Mouse (Mus musculus) MEL (cell line): ENCODE data around the gene Smim20. TPM values are rescaled to one million over a fixed set of nuclear protein-coding genes. Genes with fewer than 3 reads are reported as not detected.

Source experiments
- DNase-seq: peaks from one replicate; pipeline ENCODE4 v3.0.0; 2011; ENCODE audit warnings: low read depth, low spot score
- H3K27ac ChIP-seq: 2 replicates; pipeline ENCODE4 v1.5.1; 2012; ENCODE audit warnings: low read depth, mild to moderate bottlenecking, control low read depth, low read length, moderate library complexity; ENCODE audit not compliant: control insufficient read depth
- H3K27me3 ChIP-seq, 2 experiments: fragments of 150-350 bp in 1 of 2; sonication (generic) in 1 of 2; 2 replicates each; pipeline ENCODE4 v1.6.1; 2012; ENCODE audit warnings: low read length in 2 of 2, mild to moderate bottlenecking in 2 of 2, improper control_type of control experiment in 1 of 2, moderate library complexity in 1 of 2; ENCODE audit not compliant: insufficient read depth in 2 of 2, control insufficient read depth in 1 of 2
- H3K36me3 ChIP-seq, 2 experiments: 2 replicates each; pipeline ENCODE4 v1.6.1; 2012 to 2014; ENCODE audit warnings: low read length in 2 of 2, improper control_type of control experiment in 1 of 2, inconsistent platforms in 1 of 2, mild to moderate bottlenecking in 1 of 2; ENCODE audit not compliant: insufficient read depth in 2 of 2, control insufficient read depth in 1 of 2
- H3K4me1 ChIP-seq, 2 experiments: fragments of 150-350 bp in 1 of 2; sonication (generic) in 1 of 2; 2 replicates each; pipeline ENCODE4 v1.6.1; 2012; ENCODE audit warnings: low read length in 2 of 2, improper control_type of control experiment in 1 of 2, mild to moderate bottlenecking in 1 of 2; ENCODE audit not compliant: insufficient read depth in 2 of 2, control insufficient read depth in 1 of 2
- H3K4me3 ChIP-seq, 2 experiments: fragments of 150-350 bp in 1 of 2; sonication (generic) in 1 of 2; 2 replicates each; pipeline ENCODE4 v1.5.1; 2012; ENCODE audit warnings: low read depth in 2 of 2, low read length in 2 of 2, mild to moderate bottlenecking in 2 of 2, moderate library complexity in 2 of 2, control low read depth in 1 of 2, improper control_type of control experiment in 1 of 2; ENCODE audit not compliant: control insufficient read depth in 1 of 2, insufficient read depth in 1 of 2
- H3K79me2 ChIP-seq: 2 replicates; pipeline ENCODE4 v1.6.1; 2012; ENCODE audit warnings: mild to moderate bottlenecking, low read length, moderate library complexity; ENCODE audit not compliant: control insufficient read depth, poor library complexity, insufficient read depth
- H3K9ac ChIP-seq: 2 replicates; pipeline ENCODE4 v1.6.1; 2012; ENCODE audit warnings: low read depth, mild to moderate bottlenecking, control low read depth, low read length, moderate library complexity; ENCODE audit not compliant: control insufficient read depth, poor library complexity, severe bottlenecking
- H3K9me3 ChIP-seq: fragments of 150-350 bp; sonication (generic); replicated peaks from 2 replicates; pipeline ENCODE4 v1.6.1; 2012; ENCODE audit warnings: mild to moderate bottlenecking, low read length, improper control_type of control experiment, moderate library complexity; ENCODE audit not compliant: insufficient read depth
- BHLHE40 ChIP-seq: IDR thresholded peaks from 2 replicates; pipeline ENCODE4 v1.6.1; 2012; ENCODE audit warnings: low read depth, mild to moderate bottlenecking, inconsistent platforms, low read length, improper control_type of control experiment, borderline replicate concordance
- CHD1 ChIP-seq: IDR thresholded peaks from 2 replicates; pipeline ENCODE4 v1.6.1; 2012; ENCODE audit warnings: low read depth, mild to moderate bottlenecking, inconsistent platforms, low read length, improper control_type of control experiment
- CTCF ChIP-seq, 3 experiments: IDR thresholded peaks in 2 of 3; conservative IDR thresholded peaks in 1 of 3; 2 replicates each; pipeline ENCODE4 v1.5.1; 2011 to 2012; ENCODE audit warnings: low read length in 3 of 3, low read depth in 2 of 3, mild to moderate bottlenecking in 2 of 3, improper control_type of control experiment in 1 of 3, inconsistent platforms in 1 of 3, mixed read lengths in 1 of 3, moderate library complexity in 1 of 3; ENCODE audit not compliant: control insufficient read depth in 1 of 3, insufficient read depth in 1 of 3, poor library complexity in 1 of 3, severe bottlenecking in 1 of 3
- E2F4 ChIP-seq: IDR thresholded peaks from 2 replicates; pipeline ENCODE4 v1.6.1; 2011; ENCODE audit warnings: low read depth, low read length, improper control_type of control experiment, borderline replicate concordance
- ELF1 ChIP-seq: IDR thresholded peaks from 2 replicates; pipeline ENCODE4 v1.6.1; 2014; ENCODE audit warnings: low read depth, mild to moderate bottlenecking, inconsistent platforms, low read length, improper control_type of control experiment, moderate library complexity
- EP300 ChIP-seq, 2 experiments: IDR thresholded peaks; 2 replicates each; pipeline ENCODE4 v1.6.1; 2011; ENCODE audit warnings: improper control_type of control experiment in 2 of 2, low read length in 2 of 2, low read depth in 1 of 2, mild to moderate bottlenecking in 1 of 2
- ETS1 ChIP-seq: IDR thresholded peaks from 2 replicates; pipeline ENCODE4 v1.6.1; 2012; ENCODE audit warnings: low read depth, mild to moderate bottlenecking, inconsistent platforms, low read length, improper control_type of control experiment, moderate library complexity
- GATA1 ChIP-seq: IDR thresholded peaks from 2 replicates; pipeline ENCODE4 v1.6.1; 2011; ENCODE audit warnings: low read depth, low read length, improper control_type of control experiment
- HCFC1 ChIP-seq: IDR thresholded peaks from 2 replicates; pipeline ENCODE4 v1.6.1; 2012; ENCODE audit warnings: low read depth, mild to moderate bottlenecking, inconsistent platforms, low read length, improper control_type of control experiment, moderate library complexity
- KAT2A ChIP-seq: conservative IDR thresholded peaks from 2 replicates; pipeline ENCODE4 v1.6.1; 2012; ENCODE audit warnings: low read depth, low read length, improper control_type of control experiment, inconsistent platforms
- MAFK ChIP-seq: IDR thresholded peaks from 2 replicates; pipeline ENCODE4 v1.6.1; 2011; ENCODE audit warnings: low read depth, mild to moderate bottlenecking, low read length, improper control_type of control experiment, borderline replicate concordance
- MAX ChIP-seq: IDR thresholded peaks from 2 replicates; pipeline ENCODE4 v1.6.1; 2011; ENCODE audit warnings: low read length, improper control_type of control experiment
- MAZ ChIP-seq: IDR thresholded peaks from 2 replicates; pipeline ENCODE4 v1.6.1; 2012; ENCODE audit warnings: low read depth, mild to moderate bottlenecking, inconsistent platforms, low read length, improper control_type of control experiment
- MXI1 ChIP-seq: IDR thresholded peaks from 2 replicates; pipeline ENCODE4 v1.6.1; 2011; ENCODE audit warnings: mild to moderate bottlenecking, low read depth, low read length, improper control_type of control experiment
- MYC ChIP-seq: IDR thresholded peaks from 2 replicates; pipeline ENCODE4 v1.6.1; 2011; ENCODE audit warnings: low read depth, mild to moderate bottlenecking, low read length, improper control_type of control experiment, moderate library complexity
- NELFE ChIP-seq: IDR thresholded peaks from 2 replicates; pipeline ENCODE4 v1.6.1; 2011; ENCODE audit warnings: low read depth, low read length, improper control_type of control experiment
- POLR2A ChIP-seq, 2 experiments: IDR thresholded peaks; 2 replicates each; pipeline ENCODE4 v1.6.1; 2011 to 2012; ENCODE audit warnings: low read length in 2 of 2, mild to moderate bottlenecking in 2 of 2, control low read depth in 1 of 2, improper control_type of control experiment in 1 of 2, low read depth in 1 of 2, moderate library complexity in 1 of 2; ENCODE audit not compliant: control insufficient read depth in 1 of 2, insufficient read depth in 1 of 2, poor library complexity in 1 of 2
- POLR2AphosphoS2 ChIP-seq: IDR thresholded peaks from 2 replicates; pipeline ENCODE4 v1.6.1; 2011; ENCODE audit warnings: low read length, improper control_type of control experiment
- POLR2AphosphoS5 ChIP-seq: IDR thresholded peaks from 2 replicates; pipeline ENCODE4 v1.6.1; 2012; ENCODE audit warnings: low read depth, borderline replicate concordance, mild to moderate bottlenecking, inconsistent platforms, low read length, moderate library complexity, mixed read lengths
- RCOR1 ChIP-seq: IDR thresholded peaks from 2 replicates; pipeline ENCODE4 v1.6.1; 2012; ENCODE audit warnings: low read depth, mild to moderate bottlenecking, inconsistent platforms, low read length, improper control_type of control experiment
- SIN3A ChIP-seq: IDR thresholded peaks from 2 replicates; pipeline ENCODE4 v1.6.1; 2012; ENCODE audit warnings: low read length, improper control_type of control experiment, inconsistent platforms
- TAL1 ChIP-seq: IDR thresholded peaks from 2 replicates; pipeline ENCODE4 v1.6.1; 2012; ENCODE audit warnings: mild to moderate bottlenecking, inconsistent platforms, low read length, moderate library complexity, mixed read lengths
- TBP ChIP-seq: IDR thresholded peaks from 2 replicates; pipeline ENCODE4 v1.8.0; 2011; ENCODE audit warnings: low read depth, low read length, improper control_type of control experiment
- TCF12 ChIP-seq: IDR thresholded peaks from 2 replicates; pipeline ENCODE4 v1.6.1; 2014; ENCODE audit warnings: low read depth, mild to moderate bottlenecking, inconsistent platforms, low read length, improper control_type of control experiment, moderate library complexity
- ZC3H11A ChIP-seq: IDR thresholded peaks from 2 replicates; pipeline ENCODE4 v1.6.1; 2012; ENCODE audit warnings: low read depth, mild to moderate bottlenecking, inconsistent platforms, low read length, improper control_type of control experiment
- polyA plus RNA-seq, 2 experiments: library from polyadenylated mRNA; stranded (reverse) in 1 of 2; unstranded in 1 of 2; fragments of >175 nt in 1 of 2; fragments of >200 nt in 1 of 2; gene quantifications; 2 replicates each; pipeline versions ENCODE4 v1.2.1 to v1.2.4; 2012; ENCODE audit warnings: low replicate concordance in 2 of 2, low read depth in 1 of 2; ENCODE audit not compliant: insufficient read length in 2 of 2, insufficient read depth in 1 of 2, missing spikeins in 1 of 2
- total RNA-seq: library from RNA; depleted of rRNA; stranded (reverse); fragments of 300-350 nt; gene quantifications from 2 replicates; pipeline ENCODE4 v1.2.3, GENCODE M21; 2012; rRNA removed

Smim20 gene
- total RNA-seq: 54.5 and 56.6 TPM in 2 replicates
- 10 to 100 TPM in 1 of 2 experiments, not detected in 1; 57.7 TPM for polyA plus RNA-seq

GRCm38 (mm10) chr5:53266931-53267853, at the start of gene Smim20:
Gene Smim20 (plus strand): TSS chr5:53267083.
- Histone ChIP-seq H3K4me3 (peak within 1 kb of the TSS; percentile 77 to 92), H3K27me3 (no peaks in the 10 kb centered on the region), H3K27ac (peak within 1 kb of the TSS; percentile 89), H3K36me3 (peaks cover 0 to 36% of the 10 kb centered on the region in 2 experiments; a peak in 2 of 4 replicates), H3K4me1 (peaks cover 16 to 39% of the 10 kb centered on the region in 2 experiments), H3K9ac (peak within 1 kb of the TSS; percentile 95), H3K9me3 (no peaks in the 10 kb centered on the region), H3K79me2 (peaks cover 30% of the 10 kb centered on the region)
- DNase-seq: peak; percentile 89
- no peak for TF ChIP-seq MAFK
- peak; percentile 95 for TF ChIP-seq ELF1
- TF ChIP-seq CTCF (IDR thresholded peaks at IDR 0.05 in 2 of 3, conservative IDR thresholded peaks at IDR 0.05 in 1 of 3; ENCODE audit: control insufficient read depth in 1 of 3, insufficient read depth in 1 of 3, low read depth in 2 of 3, low read length in 3 of 3, poor library complexity in 1 of 3, severe bottlenecking in 1 of 3): no peak
- TF ChIP-seq ZC3H11A: no peak
- peak; percentile 26; the same call in 1 of the 2 replicates for TF ChIP-seq TBP
- no peak for TF ChIP-seq EP300 (IDR thresholded peaks at IDR 0.05; ENCODE audit: low read depth in 1 of 2, low read length in 2 of 2)
- peak; percentile 27; the same call in 1 of the 2 replicates for TF ChIP-seq RCOR1
- TF ChIP-seq HCFC1: peak; percentile 73
- peak in 1 of 2 experiments; percentile 79; a peak in 2 of 4 replicates for TF ChIP-seq POLR2A (IDR thresholded peaks at IDR 0.05; ENCODE audit: control insufficient read depth in 1 of 2, insufficient read depth in 1 of 2, low read depth in 1 of 2, low read length in 2 of 2, poor library complexity in 1 of 2)
- TF ChIP-seq POLR2AphosphoS2: peak; percentile 54; the same call in 1 of the 2 replicates
- peak; percentile 35 for TF ChIP-seq TCF12
- TF ChIP-seq CHD1: no peak
- TF ChIP-seq NELFE: peak; percentile 78
- TF ChIP-seq MAZ: no peak

DNA sequence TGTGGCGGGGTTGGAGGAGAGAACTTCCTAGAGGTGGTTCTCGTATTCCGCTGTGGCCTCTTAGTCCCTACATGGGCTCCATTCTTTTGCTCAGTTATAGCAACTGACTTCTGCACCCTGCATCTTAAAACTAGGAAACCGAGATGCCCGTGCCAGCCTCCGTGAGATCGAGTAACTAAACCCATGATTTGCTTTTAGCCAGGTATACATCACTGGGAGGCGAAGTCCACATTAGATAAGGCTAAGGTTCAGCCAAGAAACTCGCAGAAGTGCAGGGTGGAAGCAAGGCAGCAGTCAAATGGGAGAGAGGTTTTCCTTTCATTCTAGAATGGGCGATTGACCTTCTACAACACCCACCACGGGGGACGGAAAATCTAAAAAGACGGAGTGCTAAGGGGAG, 41.4 kb upstream of the Smim20 start:
- no peak for TF ChIP-seq TBP
- TF ChIP-seq RCOR1: no peak
- no peak for TF ChIP-seq BHLHE40
- TF ChIP-seq MXI1: no peak
- no peak for TF ChIP-seq ETS1
- TF ChIP-seq MAX: no peak
- no peak for TF ChIP-seq TAL1
- TF ChIP-seq POLR2AphosphoS5: no peak
- TF ChIP-seq MAFK: no peak
- TF ChIP-seq MAZ: no peak
- no peak for TF ChIP-seq ELF1
- TF ChIP-seq EP300 (IDR thresholded peaks at IDR 0.05; ENCODE audit: low read depth in 1 of 2, low read length in 2 of 2): no peak
- TF ChIP-seq KAT2A: no peak
- TF ChIP-seq SIN3A: no peak
- no peak for TF ChIP-seq MYC
- TF ChIP-seq ZC3H11A: no peak
- TF ChIP-seq CHD1: no peak
- TF ChIP-seq GATA1: no peak
- no peak for TF ChIP-seq POLR2AphosphoS2
- TF ChIP-seq E2F4: no peak

More for the DNA sequence above, 41.4 kb upstream of the Smim20 start:
- no peak overlapping the region for H3K9ac ChIP-seq
- no peak overlapping the region for H3K4me3 ChIP-seq
- H3K27ac ChIP-seq: no peak overlapping the region
- H3K79me2 ChIP-seq: no peaks in the 10 kb centered on the region
- no peak for DNase-seq
- no peaks in the 10 kb centered on the region for H3K4me1 ChIP-seq
- no peaks in the 10 kb centered on the region for H3K27me3 ChIP-seq
- no peaks in the 10 kb centered on the region for H3K9me3 ChIP-seq
- H3K36me3 ChIP-seq: no peaks in the 10 kb centered on the region
